Mouse (Mus musculus) layer of hippocampus, adult 18-20 months (tissue): ENCODE measurements at regions not wholly inside any gene's neighbourhood (a gene's known extent, or its start where the extent isn't known, plus 50 kb on each side); places are given as distances from the start of the nearest gene placed in this dataset.
"Not testable (repeated sequence)": the region's sequence is repeated elsewhere in the genome, so short reads cannot be mapped to it uniquely, and the experiment has no call there.

Experiments used
- DNase-seq, 2 experiments: peaks; one replicate each; pipeline ENCODE4 v3.0.0; 2022; ENCODE audit warnings: low spot score in 2 of 2

DNA sequence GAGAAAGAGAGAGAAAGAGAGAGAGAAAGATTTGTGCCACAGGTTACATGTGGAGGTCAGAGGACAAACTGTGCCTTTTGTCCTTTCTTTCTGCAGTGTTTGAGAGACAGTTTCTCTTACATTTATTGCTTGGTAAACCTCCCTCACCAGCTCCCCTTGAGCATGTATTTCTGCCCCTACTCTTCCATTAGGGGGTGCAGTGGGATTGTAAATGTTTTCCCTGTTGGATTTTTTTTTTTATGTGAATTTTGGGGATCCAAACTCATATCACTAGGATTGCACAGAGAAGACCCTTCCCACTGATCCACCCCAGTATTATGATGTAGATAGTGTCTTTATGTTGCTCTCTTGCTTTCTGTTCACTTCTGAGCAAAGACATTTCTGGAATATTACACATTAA is 219.4 kb upstream of the Gnai1 start:
- peak in 1 of 2 experiments; percentile 2 for DNase-seq

DNA sequence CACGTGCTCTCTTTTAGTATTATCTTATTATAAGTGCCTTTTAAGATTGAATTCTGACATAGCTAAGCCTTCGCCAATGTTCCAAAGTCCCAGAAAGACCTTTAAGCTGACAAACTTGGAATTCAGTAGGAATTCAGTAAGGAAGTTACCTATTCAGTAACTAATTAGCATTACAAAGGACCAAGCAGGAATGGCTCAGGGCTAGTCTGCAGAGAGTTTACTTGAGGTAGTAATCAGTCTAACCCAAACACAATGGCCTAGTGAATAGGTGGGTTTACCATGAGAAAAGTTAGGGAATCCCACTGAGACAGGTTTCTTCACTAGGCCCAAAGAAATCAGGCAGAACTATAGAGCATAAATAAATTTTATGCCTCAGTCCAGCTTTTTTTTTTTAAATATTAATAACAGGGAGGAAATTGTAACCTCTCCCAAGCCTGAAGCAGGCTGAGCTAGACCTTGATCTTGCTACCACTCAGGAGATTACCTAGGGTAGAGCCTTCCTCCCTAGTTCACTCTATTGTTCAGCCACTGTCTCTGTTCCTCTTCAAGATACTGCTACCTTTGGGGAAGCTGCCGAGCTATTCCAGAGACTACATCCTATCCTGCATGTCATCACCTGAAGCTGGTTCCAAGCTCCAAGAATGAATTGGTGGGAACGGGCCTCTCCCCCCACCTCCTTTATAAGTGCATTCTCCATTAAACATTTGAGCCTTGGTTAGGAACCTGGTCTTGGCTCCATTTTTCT is 205.2 kb upstream of the Gnai1 start:
- DNase-seq, result not testable (repeated sequence)

DNA sequence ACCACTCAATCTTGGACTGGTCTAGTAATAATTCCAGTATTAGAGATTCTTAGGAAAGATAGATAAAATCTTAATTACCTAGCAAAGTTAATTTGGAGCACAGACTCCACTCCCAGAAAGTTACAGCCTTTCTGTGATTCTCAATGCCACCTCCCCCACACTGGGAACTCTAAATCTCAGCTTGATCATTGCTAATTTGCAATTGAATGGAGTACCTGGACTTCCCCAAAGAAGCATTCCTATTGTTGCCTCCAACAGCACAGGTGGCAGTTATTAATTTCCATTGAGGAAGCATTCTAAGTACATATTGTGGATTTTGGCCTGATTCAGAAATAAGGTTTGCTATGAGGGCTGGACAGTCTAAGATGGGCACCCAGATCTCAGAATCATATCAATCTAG is 204.1 kb upstream of the Gnai1 start:
- no peak for DNase-seq

DNA sequence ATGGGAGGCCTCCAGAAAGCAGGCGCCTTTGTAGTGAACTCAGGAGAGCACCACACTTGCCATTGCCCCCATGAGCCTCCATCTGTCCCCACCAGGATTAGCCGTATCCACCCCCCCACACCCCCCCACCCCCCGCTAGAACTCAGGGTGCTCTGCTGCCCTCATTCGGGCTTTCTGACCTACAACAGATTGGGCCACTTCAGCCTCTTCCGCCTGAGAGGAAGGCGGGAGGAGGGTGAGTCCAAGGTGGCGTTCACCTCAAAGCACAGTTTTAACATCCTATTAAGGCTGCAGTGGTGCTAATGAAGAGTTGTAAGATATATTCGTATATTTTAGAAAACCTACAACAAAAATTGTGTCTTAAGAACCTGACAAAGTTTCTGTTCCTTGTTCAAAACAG is 202.9 kb upstream of the Gnai1 start:
- DNase-seq, result no peak

DNA sequence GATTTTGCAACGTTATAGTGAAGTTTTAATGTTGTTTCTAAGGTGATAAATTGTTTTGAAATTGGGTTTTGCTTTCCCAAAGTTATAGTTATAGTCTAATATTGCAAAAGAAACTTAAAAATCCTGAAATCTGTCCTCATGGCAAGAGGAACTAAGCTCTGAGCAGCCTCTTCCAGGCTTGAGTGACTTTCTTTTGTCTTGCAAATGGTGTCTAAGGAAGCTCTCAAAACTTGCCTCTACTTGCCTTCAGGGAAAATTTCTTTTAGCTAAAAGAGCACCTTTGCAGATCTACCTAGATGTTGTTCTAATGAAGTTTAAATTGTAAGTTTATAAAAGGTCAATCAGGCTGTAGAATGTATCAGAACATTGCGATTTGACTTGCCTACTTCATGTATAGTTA is 201.8 kb upstream of the Gnai1 start:
- no peak for DNase-seq

DNA sequence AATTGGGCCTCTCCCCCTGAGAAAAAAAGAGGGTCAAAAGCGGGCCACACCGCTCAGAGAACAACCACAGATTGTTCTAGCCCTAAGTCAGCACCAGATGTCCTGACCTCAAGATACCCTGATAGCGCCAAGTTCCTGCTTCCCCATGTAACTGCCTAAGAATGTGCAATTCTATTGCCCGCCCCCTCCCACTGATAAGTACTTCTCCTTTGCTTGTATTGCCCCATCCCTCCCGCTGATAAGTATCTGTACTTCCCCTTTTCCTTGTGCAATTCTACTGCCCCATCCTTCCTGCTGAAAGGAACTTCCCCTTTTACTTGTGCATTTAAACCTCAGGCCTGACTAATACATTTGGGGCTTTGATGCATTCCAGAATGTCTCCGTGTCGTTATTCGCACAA is 194.2 kb upstream of the Gnai1 start:
- DNase-seq, result not testable (repeated sequence)
